Mouse (Mus musculus) adrenal gland, postnatal 4 days (tissue): ENCODE results near the gene Alkbh6. TPM values are rescaled to one million over a fixed set of nuclear protein-coding genes. Genes with fewer than 3 reads are reported as not detected.

Experiments used
- DNase-seq, 2 experiments: peaks; one replicate each; pipeline ENCODE4 v3.0.0; 2021 to 2022; ENCODE audit warnings: low spot score in 2 of 2, mixed read lengths in 2 of 2
- total RNA-seq, 2 experiments: library from RNA; stranded (reverse); gene quantifications; 2 replicates each; pipeline ENCODE4 v1.2.3; 2021

The Alkbh6 gene
- total RNA-seq, 2 experiments from 2014 or later: 58.1 to 59.4 TPM

GRCm38 (mm10) chr7:30326427-30326826 lies 17.9 kb downstream of the Alkbh6 start:
- DNase-seq: no peak

GRCm38 (mm10) chr7:30327140-30327539 lies 18.6 kb downstream of the Alkbh6 start:
- no peak for DNase-seq

- DNase-seq: no peak
Measured at GRCm38 (mm10) chr7:30328379-30328778, 19.9 kb downstream of the Alkbh6 start.

GRCm38 (mm10) chr7:30331887-30332286 lies 23.4 kb downstream of the Alkbh6 start:
- DNase-seq: peak; percentile 36 to 65

DNA sequence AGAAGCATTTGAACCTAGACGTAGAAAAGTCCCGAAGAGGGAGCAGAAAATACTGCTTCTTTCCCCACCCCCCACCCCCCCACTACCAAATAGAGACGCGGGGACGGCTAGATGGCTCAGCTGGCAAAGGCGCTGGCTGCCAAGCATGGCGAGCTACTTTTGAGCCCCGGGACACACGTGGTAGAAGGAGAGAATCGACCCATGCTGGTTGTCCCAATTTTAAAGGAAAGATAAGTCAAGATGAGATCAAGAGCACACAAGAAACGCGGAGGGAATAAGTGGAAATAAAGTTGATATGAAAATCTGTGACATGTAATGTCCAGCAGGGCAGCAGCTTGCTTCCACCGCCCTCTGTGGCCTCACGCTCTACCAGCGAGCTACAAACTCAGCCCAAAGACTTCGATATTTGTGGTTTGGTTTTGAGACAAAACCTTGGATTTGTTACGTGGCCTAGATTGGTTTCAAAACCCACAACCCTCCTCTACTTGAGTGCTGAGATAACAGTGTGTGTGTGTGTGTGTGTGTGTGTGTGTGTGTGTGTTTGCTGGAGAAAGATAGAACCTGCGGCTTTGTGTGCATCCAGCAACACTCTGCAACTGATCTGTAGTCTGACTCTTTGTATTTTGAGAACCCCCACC lies 24.2 kb downstream of the Alkbh6 start:
- no peak for DNase-seq

DNA sequence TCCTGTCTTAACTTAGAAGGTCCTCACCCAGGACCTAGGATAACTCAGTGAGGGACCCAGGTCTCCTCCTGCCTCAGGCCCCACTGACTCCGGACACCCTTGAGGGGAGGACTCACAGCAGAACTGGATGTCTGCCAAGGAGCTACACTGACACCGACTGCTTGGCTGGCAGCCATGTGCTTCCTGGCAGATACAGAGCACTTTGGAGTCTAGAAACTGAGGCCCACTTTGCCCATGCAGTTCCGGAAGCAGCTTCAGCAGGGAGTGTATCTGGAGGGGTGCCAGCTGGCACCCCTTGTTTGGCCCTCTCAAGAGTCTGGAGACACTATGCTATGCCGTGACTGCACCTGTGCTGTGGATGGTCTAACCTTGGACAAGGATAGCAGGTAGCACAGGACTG lies 24.9 kb downstream of the Alkbh6 start:
- peak in 1 of 2 experiments; percentile 69 for DNase-seq

- no peak for DNase-seq
Measured at GRCm38 (mm10) chr7:30334563-30334962, 26.0 kb downstream of the Alkbh6 start.

- no peak for DNase-seq
Measured at GRCm38 (mm10) chr7:30335688-30336087, 27.2 kb downstream of the Alkbh6 start.

DNA sequence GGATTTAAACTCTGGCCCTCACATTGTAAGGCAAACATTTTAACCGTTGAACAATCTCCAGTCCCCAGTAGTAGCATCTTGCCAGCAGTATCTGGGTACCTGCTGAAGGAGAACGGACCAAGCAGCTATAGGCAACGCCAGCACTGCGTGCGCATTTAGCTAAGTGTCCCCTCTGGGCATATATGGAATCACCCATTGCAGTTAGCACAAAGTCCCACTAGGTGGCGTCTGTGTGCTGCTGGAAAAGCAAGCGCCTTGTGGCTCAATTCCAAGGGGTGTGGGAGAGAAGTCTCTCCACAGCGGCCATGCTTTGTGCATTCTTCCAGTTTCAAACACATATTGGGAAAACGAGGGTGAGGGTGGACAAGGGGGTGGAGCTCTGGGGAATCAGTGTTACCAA lies 27.9 kb downstream of the Alkbh6 start:
- peak; percentile 69 to 75 for DNase-seq

GRCm38 (mm10) chr7:30339432-30340109 lies 31.1 kb downstream of the Alkbh6 start:
- no peak for DNase-seq

DNA sequence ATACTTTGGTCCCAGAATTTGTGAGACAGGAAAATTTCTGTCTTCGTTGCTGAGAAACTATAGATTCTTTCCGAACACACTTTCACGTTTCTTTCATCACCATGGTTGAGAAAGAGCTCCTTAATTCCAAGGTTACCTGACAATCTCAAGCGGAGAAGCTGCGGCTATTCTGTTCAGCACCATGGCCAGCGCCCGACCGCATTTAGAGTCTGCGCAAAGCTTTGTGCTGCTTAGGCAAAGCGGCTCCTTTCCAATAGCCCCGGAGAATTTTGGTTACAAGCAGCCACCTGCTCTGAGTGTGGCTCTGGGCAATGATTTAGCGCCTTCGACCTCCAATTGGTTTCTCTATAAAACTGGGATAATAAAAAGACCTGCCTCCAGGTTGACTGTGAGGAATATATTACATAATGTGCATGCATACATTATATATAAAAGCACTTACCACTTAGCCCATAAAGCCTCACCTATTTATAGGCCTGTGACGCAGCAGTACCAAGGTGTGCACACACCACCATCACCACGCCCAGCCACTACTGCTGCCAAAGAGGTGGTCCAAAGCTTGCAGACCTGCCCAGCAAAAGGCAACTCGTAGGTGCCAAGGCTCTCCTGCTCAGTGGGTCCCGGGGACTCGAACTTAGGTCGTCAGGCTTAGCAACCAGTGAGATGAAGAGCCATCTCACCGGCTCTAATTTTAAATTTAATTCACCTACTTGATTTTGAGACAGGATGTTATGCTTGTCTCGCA lies 38.3 kb downstream of the Alkbh6 start:
- DNase-seq: peak in 1 of 2 experiments; percentile 49

DNA sequence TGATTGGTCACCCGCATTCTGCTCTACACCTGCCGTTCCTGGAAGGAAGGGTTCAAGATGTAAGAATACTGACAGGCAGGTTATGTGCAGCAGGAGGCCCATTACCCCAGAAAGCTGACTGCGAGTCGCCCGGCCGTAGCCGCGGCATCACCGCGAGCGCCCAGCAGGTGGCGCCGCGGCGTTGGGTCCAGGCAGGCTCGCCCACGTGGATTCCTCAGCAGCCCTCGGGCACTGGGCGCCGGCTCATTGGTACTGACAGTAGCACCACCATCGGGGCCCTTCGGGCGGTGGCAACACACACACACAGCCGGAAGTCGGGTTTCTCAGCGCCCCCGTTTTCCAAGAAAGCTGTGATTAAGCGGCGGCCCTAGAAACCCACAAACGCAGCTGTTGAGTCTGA lies 39.3 kb downstream of the Alkbh6 start:
- DNase-seq: peak; percentile 27 to 31

GRCm38 (mm10) chr7:30353279-30353822 lies 44.8 kb downstream of the Alkbh6 start:
- DNase-seq: peak; percentile 42 to 50

- DNase-seq: no peak
Measured at GRCm38 (mm10) chr7:30354059-30354458, 45.5 kb downstream of the Alkbh6 start.

- DNase-seq: no peak
Measured at GRCm38 (mm10) chr7:30358378-30359186, 50.1 kb downstream of the Alkbh6 start.

- no peak for DNase-seq
Measured at GRCm38 (mm10) chr7:30359276-30359865, 50.9 kb downstream of the Alkbh6 start.

DNA sequence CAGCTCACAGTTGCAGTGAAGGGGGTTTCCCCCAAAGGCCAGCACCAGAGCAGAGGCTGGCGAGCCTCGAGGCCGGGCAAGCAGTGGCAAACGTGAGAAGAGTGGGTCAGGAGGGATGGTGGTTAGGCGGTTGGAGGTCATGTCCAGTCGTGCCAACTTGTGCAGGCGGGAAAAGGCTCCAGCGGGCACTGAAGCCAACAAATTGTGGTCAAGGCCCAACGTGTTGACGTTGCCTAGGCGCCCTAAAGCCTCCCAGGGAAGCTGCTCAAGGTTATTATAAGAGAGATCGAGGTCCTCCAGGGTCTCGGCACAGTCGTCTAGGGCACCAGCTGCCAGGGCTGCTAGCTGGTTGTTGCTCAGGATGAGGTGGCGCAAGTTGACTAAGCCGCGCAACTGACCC lies 51.5 kb downstream of the Alkbh6 start:
- peak; percentile 14 to 22 for DNase-seq

DNA sequence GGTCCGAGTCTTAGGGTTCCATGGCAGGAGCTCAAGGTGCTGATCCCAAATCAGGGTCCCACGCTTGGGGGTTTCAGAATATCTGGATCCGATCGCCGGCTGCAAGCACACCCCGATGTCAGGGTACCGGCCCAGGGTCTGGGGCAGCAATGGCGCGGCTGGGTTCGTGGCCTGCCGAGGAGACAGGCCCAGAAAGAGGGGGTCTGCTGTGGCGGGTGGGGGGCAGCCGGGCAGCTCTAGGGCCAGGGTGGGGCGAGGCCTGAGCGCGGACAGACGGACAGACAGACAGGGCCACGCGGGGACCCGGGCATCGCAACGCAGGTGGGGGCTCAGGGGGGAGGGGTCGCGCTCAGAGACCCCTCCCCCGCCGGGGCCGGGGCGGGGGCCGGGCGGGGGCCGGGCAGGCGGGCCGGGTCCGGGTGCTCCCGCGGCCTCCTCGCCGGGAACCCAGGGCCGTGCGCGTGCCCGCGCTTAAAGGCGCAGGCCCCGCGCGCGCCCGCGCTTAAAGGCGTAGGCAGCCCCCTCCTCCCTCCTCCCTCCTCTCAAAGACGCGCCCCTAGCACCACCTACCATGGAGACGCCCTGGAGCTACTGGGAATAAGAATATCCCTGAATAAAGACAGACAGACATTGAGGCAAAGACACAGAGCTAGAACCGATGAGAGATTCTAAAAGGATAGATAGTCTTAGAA lies 54.3 kb downstream of the Alkbh6 start, which contains the start of gene Lrfn3:
Lrfn3 (minus strand) TSS at position 121 of the 692 bp plus-strand sequence.
- no peak for DNase-seq

DNA sequence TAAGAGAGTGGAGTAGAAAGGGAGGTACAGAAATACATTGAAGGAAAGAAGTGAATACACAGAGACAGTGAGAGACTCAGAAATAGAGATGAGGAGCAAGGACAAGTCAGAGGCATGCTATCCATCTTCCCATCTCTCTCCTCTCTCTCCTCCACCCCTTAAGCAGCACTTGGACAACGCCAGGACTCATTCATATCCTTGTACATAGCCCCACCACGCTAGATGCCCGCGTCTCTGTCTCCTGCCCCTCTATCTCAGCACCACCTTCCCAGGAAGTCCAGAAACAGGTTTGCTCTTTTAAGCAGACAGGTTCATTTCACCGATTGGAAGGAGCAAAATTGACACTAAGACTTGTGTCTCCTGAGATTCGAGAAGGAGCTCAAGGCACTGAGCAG lies 54.8 kb downstream of the Alkbh6 start:
- no peak for DNase-seq
